Mouse (Mus musculus): ENCODE measurements around the gene Rrp7a. TPM values are rescaled to one million over a fixed set of nuclear protein-coding genes. Genes with fewer than 3 reads are reported as not detected.

The Rrp7a gene
- 69.5 and 76.2 TPM in 2 replicates for polyA plus RNA-seq (2015; fragmentation: Nextera tagmentation; extraction: Ambion mirVana)

DNA sequence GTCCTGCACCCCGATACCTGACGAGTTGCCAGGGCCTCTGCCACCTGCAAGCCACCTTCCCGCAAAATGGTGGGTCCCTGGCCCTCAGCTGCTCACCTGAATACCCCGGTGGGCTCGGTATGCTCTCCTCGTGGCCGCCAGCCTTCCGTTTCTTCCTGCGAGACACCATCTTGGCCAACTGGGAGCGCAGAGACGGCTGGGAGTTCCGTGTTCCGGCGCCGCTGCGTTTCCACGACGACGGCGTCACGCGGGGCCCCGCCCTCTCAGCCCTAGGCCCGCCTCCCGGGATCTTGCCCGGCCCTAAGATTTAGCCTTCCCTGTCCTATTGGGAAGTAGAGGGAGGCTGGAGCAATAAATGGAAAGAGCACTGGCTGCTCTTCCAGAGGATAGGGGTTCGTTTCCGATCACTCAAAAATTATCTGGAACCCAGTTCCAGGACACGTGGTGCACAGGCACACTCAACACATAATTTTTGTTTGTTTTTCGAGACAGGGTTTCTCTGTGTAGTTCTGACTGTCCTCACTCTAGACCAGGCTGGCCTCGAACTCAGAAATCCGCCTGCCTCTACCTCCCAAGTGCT, at the start of gene Rrp7a:
TSS of gene Rrp7a (minus strand) at position 236 of the 580 bp plus-strand sequence.
- H3K36me3 ChIP-seq, result peaks cover 40% of the 10 kb centered on the region
- peak within 1 kb of the TSS; percentile 65 for H3K9ac ChIP-seq
- peaks cover 13% of the 10 kb centered on the region for H3K4me1 ChIP-seq
- H3K4me3 ChIP-seq (replicated peaks), result peak within 1 kb of the TSS; percentile 93
- peak within 1 kb of the TSS; percentile 91 for H3K27ac ChIP-seq (replicated peaks)
- H3K27me3 ChIP-seq, result no peaks in the 10 kb centered on the region
- 8% methylated on average over 32 of the region's 32 CpGs for WGBS
- H3K4me2 ChIP-seq (replicated peaks), result peak within 1 kb of the TSS; percentile 64
- ATAC-seq (ENCODE audit: insufficient number of reproducible peaks, low FRiP score, low TSS enrichment, low read depth), result peak; percentile 86
- no peaks in the 10 kb centered on the region for H3K9me3 ChIP-seq (replicated peaks)

DNA sequence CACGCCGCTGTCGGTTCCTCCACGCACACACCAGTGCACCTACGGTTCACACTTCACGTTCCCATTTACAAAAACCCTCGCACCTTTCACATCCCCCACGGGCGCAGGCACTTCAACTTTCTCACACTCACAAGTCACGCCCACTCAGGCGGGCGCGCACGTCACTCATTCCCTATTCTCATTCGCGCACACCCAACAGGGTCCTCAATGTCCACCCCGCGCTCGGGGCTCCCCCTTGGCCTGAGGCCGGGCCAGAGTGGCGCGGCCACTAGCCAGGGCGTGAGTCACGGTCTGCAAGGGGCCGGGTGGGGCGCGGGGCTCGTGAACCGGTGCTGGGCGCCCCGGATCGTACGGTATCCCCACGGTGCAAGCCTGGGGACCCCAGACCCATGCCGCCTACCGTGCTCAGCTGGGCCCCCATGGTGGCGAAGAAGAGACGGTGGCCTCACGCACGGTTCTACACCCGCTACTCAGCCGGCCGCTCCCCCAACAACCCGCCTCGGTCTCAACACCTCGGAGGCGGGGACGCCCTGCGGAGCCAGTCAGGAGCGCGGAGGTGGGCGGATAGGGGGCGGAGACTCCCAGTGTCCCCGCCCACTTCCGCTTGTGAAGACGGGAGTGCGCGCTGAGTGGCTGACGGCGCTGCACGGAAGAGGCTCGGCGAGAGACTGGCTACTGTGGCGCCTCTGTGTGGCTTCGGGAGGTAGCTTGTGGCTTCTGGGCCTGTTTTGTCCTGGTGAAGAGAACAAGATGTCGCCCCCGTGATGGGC, 49.3 kb upstream of the Rrp7a start:
- peak overlapping the region; percentile 86 for H3K9ac ChIP-seq
- H3K4me1 ChIP-seq, result peaks cover 59% of the 10 kb centered on the region
- peak overlapping the region; percentile 89 for H3K4me2 ChIP-seq (replicated peaks)
- no peaks in the 10 kb centered on the region for H3K9me3 ChIP-seq (replicated peaks)
- no peaks in the 10 kb centered on the region for H3K27me3 ChIP-seq
- under 1% methylated on average over 67 of the region's 67 CpGs for WGBS
- no peaks in the 10 kb centered on the region for H3K36me3 ChIP-seq
- peak overlapping the region; percentile 91 for H3K27ac ChIP-seq (replicated peaks)
- peak; percentile 96 for ATAC-seq (ENCODE audit: insufficient number of reproducible peaks, low FRiP score, low TSS enrichment, low read depth)
- peak overlapping the region; percentile 96 for H3K4me3 ChIP-seq (replicated peaks)

DNA sequence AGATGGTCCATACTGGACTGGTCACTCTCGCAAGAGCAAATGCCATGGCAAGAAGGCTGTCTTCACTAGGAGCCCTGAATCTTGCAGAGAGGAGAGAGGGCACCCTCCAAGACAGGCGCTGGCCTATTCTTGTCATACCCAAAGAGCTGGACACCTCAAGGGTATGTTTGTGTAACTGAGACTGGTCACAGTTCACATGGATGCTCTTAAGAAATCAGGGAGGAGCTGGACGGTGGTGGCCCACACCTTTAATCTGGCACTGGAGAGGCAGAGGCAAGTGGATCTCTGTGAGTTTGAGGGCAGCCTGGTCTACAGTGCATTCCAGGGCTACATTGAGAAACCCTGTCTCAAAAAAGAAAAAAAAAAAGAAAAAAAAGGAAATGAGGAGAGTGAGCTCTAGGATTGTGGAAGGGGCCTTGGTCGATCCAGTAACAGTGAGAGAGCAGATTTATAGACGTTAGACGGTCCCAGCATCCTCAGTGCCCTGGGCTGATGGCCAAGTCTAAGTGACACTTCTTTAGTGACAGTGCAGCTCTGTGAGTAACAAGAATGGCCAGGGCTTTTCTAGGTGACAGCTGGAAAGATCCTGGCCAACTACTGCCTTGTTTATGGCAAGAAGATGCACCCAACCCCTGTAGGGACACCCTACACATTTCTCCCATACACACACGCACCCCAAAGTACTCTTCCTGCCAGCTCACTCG, 48.5 kb upstream of the Rrp7a start:
- H3K27ac ChIP-seq (replicated peaks), result peak overlapping the region; percentile 91

DNA sequence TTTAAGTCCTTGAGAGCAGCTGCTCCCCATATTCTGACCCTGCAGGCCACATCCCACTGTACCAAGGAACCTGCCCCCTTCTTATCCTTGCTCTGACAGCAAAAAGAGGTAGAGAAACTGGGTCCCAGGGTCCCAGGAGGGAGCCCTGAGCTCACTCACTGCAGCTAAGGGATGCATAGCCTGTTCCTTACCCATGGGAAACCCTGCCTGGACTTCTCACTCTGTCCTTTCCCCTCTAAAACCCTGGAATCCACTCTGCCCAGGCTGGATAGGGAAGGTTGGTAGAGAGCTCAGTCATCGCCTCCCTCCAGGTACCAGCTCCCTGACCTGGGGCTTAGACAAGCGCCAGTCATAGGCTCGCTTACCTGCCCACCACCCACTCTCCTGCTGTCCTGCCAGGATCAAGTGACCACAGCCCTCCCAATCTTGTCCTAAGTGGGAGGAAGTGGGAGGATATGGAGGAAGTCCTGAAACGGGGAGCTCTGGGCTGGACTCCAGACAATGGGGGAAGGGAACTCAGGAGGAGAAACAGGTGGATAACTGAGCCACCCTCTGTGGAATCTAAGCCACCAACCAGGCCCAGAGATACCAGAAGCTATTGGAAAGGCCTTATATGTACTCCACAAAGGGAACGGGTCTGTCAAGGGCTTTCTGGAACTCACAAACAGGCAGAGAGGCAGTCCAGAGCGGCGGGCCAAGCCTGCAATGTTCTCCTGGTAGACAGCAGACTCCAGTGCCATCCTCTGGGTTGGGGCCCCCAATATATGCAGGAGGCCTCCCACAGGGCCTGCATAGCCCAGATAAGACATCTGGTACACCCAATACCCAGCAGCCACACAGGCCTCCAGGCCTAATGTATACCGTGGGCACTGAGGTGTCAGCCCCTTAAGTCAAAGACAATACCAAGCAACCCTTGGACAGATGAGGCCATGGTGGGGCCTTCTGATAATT, 47.4 kb upstream of the Rrp7a start:
- H3K4me2 ChIP-seq (replicated peaks), result no peak overlapping the region

More for the DNA sequence above, 48.5 kb upstream of the Rrp7a start:
- H3K4me3 ChIP-seq (replicated peaks), result peak overlapping the region; percentile 96
- no peaks in the 10 kb centered on the region for H3K27me3 ChIP-seq
- peaks cover 67% of the 10 kb centered on the region for H3K4me1 ChIP-seq
- H3K36me3 ChIP-seq, result no peaks in the 10 kb centered on the region
- peak overlapping the region; percentile 86 for H3K9ac ChIP-seq
- peak overlapping the region; percentile 89 for H3K4me2 ChIP-seq (replicated peaks)
- ATAC-seq (ENCODE audit: insufficient number of reproducible peaks, low FRiP score, low TSS enrichment, low read depth), result no peak
- 52% methylated on average over 8 of the region's 8 CpGs for WGBS
- H3K9me3 ChIP-seq (replicated peaks), result no peaks in the 10 kb centered on the region

DNA sequence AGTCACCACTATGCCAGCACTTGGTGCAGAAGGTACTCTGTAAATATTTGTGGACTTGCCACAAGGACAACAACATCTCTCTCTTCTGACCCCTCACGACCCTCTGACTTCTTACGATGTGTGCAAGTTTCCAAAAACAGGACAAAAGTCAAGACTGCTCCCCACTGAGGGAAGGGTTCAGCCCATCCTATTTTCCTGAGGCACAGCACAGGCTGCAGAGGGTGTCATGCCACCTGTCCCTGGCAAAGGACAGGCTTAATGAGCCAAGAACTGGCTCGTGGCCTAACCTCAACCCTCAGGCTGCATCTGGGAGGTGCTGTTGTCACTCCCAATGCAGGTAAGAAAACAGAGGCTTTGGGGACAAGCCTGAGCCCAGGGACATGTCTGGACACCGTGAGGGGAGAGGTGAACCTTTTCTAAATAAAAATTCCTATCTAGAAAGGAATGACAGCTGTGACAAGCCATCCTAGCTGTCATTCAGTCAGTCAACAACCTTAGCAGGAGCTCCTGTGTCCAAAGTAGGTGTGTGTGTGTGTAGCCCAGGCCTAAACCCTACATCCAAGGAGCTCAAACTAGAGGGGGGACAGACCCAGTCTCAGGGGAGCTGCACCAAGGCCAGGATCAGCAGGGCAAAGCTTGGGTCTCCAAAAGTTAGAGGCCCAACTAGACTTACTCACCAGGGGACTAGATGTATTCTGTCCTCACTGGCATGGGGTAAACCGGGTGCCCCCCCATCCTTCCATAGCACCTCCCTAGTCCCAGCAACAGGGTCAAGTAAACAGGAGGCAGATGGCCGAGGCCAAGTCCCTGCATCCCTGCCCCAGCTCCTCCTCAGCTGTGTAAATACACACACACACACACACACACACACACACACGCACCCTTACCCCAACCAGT, 46.5 kb upstream of the Rrp7a start:
- Histone ChIP-seq H3K27ac (replicated peaks) (0 out of 2 replicates have a peak overlapping the region, but pooled peaks have one; percentile 34), H3K9me3 (replicated peaks) (no peaks in the 10 kb centered on the region), H3K27me3 (no peaks in the 10 kb centered on the region), H3K4me3 (replicated peaks) (no peak overlapping the region), H3K9ac (no peak overlapping the region), H3K4me1 (peaks cover 78% of the 10 kb centered on the region), H3K36me3 (0 out of 2 replicates have a peak, but pooled peaks cover 3% of the 10 kb centered on the region), H3K4me2 (replicated peaks) (no peak overlapping the region)
- WGBS, result 68% methylated on average over 7 of the region's 7 CpGs
- ATAC-seq (ENCODE audit: insufficient number of reproducible peaks, low FRiP score, low TSS enrichment, low read depth), result no peak

More for the DNA sequence above, 47.4 kb upstream of the Rrp7a start:
- H3K9me3 ChIP-seq (replicated peaks), result no peaks in the 10 kb centered on the region
- peaks cover 74% of the 10 kb centered on the region for H3K4me1 ChIP-seq
- H3K27me3 ChIP-seq, result no peaks in the 10 kb centered on the region
- 88% methylated on average over 8 of the region's 8 CpGs for WGBS
- H3K27ac ChIP-seq (replicated peaks), result peak overlapping the region; percentile 34; the same call in 1 of the 2 replicates
- 0 out of 2 replicates have a peak, but pooled peaks cover 3% of the 10 kb centered on the region for H3K36me3 ChIP-seq
- ATAC-seq (ENCODE audit: insufficient number of reproducible peaks, low FRiP score, low TSS enrichment, low read depth), result no peak
- H3K9ac ChIP-seq, result no peak overlapping the region
- no peak overlapping the region for H3K4me3 ChIP-seq (replicated peaks)

DNA sequence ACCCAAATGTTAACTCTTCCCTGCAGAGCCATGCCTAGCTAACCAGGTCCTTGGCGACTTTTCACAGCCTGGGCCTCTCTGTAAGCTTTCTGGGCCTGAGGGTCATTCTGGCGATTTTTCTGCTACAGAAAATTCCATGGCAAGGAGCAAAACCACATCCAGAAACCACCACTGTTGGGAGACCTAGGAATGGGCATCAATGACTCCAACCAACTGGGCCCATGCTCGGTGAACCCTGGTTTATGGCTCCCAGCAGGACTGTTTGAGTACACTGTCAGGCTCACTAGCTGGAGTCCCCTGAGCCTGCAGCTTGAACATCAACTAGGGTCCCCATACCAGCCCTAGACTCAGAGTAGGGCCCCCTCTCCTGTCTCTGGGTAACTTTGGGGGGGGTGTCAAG, 45.7 kb upstream of the Rrp7a start:
- 74% methylated on average over 3 of the region's 3 CpGs for WGBS
- Histone ChIP-seq H3K36me3 (0 out of 2 replicates have a peak, but pooled peaks cover 3% of the 10 kb centered on the region), H3K27ac (replicated peaks) (peak overlapping the region; percentile 82; the same call in 1 of the 2 replicates), H3K27me3 (no peaks in the 10 kb centered on the region), H3K9ac (no peak overlapping the region), H3K4me1 (peaks cover 78% of the 10 kb centered on the region), H3K4me3 (replicated peaks) (no peak overlapping the region), H3K4me2 (replicated peaks) (no peak overlapping the region), H3K9me3 (replicated peaks) (no peaks in the 10 kb centered on the region)
- ATAC-seq (ENCODE audit: insufficient number of reproducible peaks, low FRiP score, low TSS enrichment, low read depth), result no peak

DNA sequence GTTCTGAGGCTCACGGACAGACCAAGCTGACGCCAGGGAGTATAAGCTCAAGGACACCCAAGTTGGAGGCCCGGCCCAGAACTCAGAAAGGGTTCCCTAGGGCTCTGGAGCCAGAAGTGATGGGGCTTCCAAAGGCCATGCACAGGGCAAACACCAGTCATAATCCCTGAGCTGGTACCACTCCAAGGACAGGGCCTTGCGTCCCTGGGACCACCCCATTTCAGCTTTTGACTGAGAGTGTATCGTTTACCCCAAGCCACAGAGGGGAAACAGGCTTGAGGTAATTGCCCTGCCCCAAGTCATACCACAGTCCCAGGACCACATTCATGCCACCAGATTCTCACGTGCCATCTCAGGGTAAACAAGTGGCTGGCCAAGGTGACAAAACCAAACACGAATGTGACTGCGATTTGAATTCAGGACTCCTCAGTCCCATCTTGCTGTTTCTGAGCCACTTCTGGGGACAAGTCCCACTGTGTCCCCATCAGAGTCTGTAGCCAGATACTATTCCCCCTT, 45.0 kb upstream of the Rrp7a start:
- H3K4me1 ChIP-seq, result peaks cover 71% of the 10 kb centered on the region
- no peak for ATAC-seq (ENCODE audit: insufficient number of reproducible peaks, low FRiP score, low TSS enrichment, low read depth)
- peak overlapping the region; percentile 82 for H3K27ac ChIP-seq (replicated peaks)
- no peak overlapping the region for H3K4me3 ChIP-seq (replicated peaks)
- H3K4me2 ChIP-seq (replicated peaks), result no peak overlapping the region
- 76% methylated on average over 8 of the region's 8 CpGs for WGBS
- H3K9me3 ChIP-seq (replicated peaks), result no peaks in the 10 kb centered on the region
- no peaks in the 10 kb centered on the region for H3K27me3 ChIP-seq
- 0 out of 2 replicates have a peak, but pooled peaks cover 8% of the 10 kb centered on the region for H3K36me3 ChIP-seq
- H3K9ac ChIP-seq, result no peak overlapping the region

DNA sequence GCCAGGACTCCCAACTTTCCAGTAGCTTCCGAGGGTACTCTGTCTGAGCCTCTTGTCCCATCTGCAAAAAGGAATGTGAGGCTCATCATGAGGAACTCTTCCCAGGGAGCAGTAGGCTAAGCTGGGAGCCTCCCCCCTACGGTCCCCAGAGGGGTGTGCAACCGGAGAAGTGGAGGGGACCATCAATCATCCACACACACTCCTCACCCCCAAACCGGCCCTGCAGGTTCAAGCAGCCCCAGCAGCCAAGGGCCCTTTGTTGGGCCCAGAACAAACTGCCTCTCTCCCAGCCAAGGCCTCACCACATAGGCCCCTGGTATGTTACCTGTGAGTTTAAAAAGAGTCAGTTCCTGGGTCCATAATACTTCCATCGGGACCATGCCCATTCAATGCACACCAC, 44.5 kb upstream of the Rrp7a start:
- Histone ChIP-seq H3K4me1 (peaks cover 67% of the 10 kb centered on the region), H3K4me3 (replicated peaks) (no peak overlapping the region), H3K4me2 (replicated peaks) (0 out of 2 replicates have a peak overlapping the region, but pooled peaks have one; percentile 3), H3K27me3 (no peaks in the 10 kb centered on the region), H3K9me3 (replicated peaks) (no peaks in the 10 kb centered on the region), H3K36me3 (0 out of 2 replicates have a peak, but pooled peaks cover 12% of the 10 kb centered on the region), H3K9ac (no peak overlapping the region), H3K27ac (replicated peaks) (peak overlapping the region; percentile 82)
- ATAC-seq (ENCODE audit: insufficient number of reproducible peaks, low FRiP score, low TSS enrichment, low read depth), result no peak
- 63% methylated on average over 5 of the region's 5 CpGs for WGBS

DNA sequence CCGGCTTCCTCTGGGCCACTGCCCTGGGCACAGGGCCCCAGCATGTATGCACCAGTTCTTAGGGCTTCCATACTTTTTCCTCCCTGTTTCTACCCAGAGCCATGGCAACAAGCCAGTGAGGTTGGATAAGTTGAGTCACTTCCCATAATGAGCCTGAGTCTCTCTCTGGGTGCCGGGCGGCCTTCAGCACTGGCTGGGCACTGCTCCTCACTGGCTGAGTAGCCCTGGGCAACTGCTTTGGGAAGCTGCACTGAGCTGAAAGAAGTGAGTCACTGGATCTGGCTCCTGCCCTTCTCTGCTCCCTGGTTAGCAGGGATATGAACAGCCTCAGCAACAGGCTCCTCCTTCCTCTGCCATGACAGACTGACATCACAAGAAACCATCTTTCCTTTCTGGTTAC, 44.0 kb upstream of the Rrp7a start:
- Histone ChIP-seq H3K27ac (replicated peaks) (peak overlapping the region; percentile 82), H3K4me2 (replicated peaks) (no peak overlapping the region), H3K36me3 (peaks cover 16% of the 10 kb centered on the region), H3K27me3 (no peaks in the 10 kb centered on the region), H3K9ac (no peak overlapping the region), H3K9me3 (replicated peaks) (no peaks in the 10 kb centered on the region), H3K4me1 (peaks cover 66% of the 10 kb centered on the region), H3K4me3 (replicated peaks) (no peak overlapping the region)
- WGBS, result 72% methylated on average over 3 of the region's 3 CpGs
- ATAC-seq (ENCODE audit: insufficient number of reproducible peaks, low FRiP score, low TSS enrichment, low read depth), result no peak

All from embryonic facial prominence, embryonic 15.5 days (tissue).